Mouse (Mus musculus): ENCODE results near the gene Arsb. TPM values are rescaled to one million over a fixed set of nuclear protein-coding genes. Genes with fewer than 3 reads are reported as not detected.

The Arsb gene
- polyA plus RNA-seq, 1 experiment from 2014 or later, result 9.8 TPM

GRCm38 (mm10) chr13:93850674-93851073 is 79.2 kb downstream of the Arsb start:
- Histone ChIP-seq H3K9ac (replicated peaks) (no peak overlapping the region), H3K27ac (replicated peaks) (no peak overlapping the region), H3K4me2 (replicated peaks) (no peak overlapping the region), H3K9me3 (no peaks in the 10 kb centered on the region), H3K4me3 (no peak overlapping the region), H3K4me1 (peaks cover 9% of the 10 kb centered on the region; the same call in 1 of the 2 replicates), H3K27me3 (no peaks in the 10 kb centered on the region), H3K36me3 (no peaks in the 10 kb centered on the region)
- 76% methylated on average over 4 of the region's 4 CpGs for WGBS
- ATAC-seq (ENCODE audit: low FRiP score, low read depth), result no peak

- 69% methylated on average over 14 of the region's 14 CpGs for WGBS
- Histone ChIP-seq H3K36me3 (no peaks in the 10 kb centered on the region), H3K9me3 (no peaks in the 10 kb centered on the region), H3K4me3 (no peak overlapping the region), H3K4me1 (peaks cover 11% of the 10 kb centered on the region; the same call in 1 of the 2 replicates), H3K27ac (replicated peaks) (0 out of 2 replicates have a peak overlapping the region, but pooled peaks have one; percentile 20), H3K27me3 (no peaks in the 10 kb centered on the region), H3K9ac (replicated peaks) (no peak overlapping the region), H3K4me2 (replicated peaks) (no peak overlapping the region)
- no peak for ATAC-seq (ENCODE audit: low FRiP score, low read depth)
Observed at GRCm38 (mm10) chr13:93852419-93853138, 81.1 kb downstream of the Arsb start.

- Histone ChIP-seq H3K4me1 (peaks cover 11% of the 10 kb centered on the region; the same call in 1 of the 2 replicates), H3K27ac (replicated peaks) (no peak overlapping the region), H3K4me2 (replicated peaks) (no peak overlapping the region), H3K27me3 (no peaks in the 10 kb centered on the region), H3K9ac (replicated peaks) (no peak overlapping the region), H3K36me3 (no peaks in the 10 kb centered on the region), H3K4me3 (no peak overlapping the region), H3K9me3 (no peaks in the 10 kb centered on the region)
- 90% methylated on average over 6 of the region's 6 CpGs for WGBS
- ATAC-seq (ENCODE audit: low FRiP score, low read depth), result no peak
Observed at GRCm38 (mm10) chr13:93853767-93854166, 82.3 kb downstream of the Arsb start.

- no peak overlapping the region for H3K9ac ChIP-seq (replicated peaks)
- H3K9me3 ChIP-seq, result no peaks in the 10 kb centered on the region
- H3K36me3 ChIP-seq, result no peaks in the 10 kb centered on the region
- no peak for ATAC-seq (ENCODE audit: low FRiP score, low read depth)
- peaks cover 11% of the 10 kb centered on the region; the same call in 1 of the 2 replicates for H3K4me1 ChIP-seq
- H3K27me3 ChIP-seq, result no peaks in the 10 kb centered on the region
- 88% methylated on average over 8 of the region's 8 CpGs for WGBS
- no peak overlapping the region for H3K4me3 ChIP-seq
- H3K27ac ChIP-seq (replicated peaks), result no peak overlapping the region
- H3K4me2 ChIP-seq (replicated peaks), result no peak overlapping the region
Observed at GRCm38 (mm10) chr13:93854325-93854724, 82.9 kb downstream of the Arsb start.

- Histone ChIP-seq H3K36me3 (no peaks in the 10 kb centered on the region), H3K27me3 (no peaks in the 10 kb centered on the region), H3K27ac (replicated peaks) (no peak overlapping the region), H3K4me2 (replicated peaks) (no peak overlapping the region), H3K4me1 (peaks cover 11% of the 10 kb centered on the region; the same call in 1 of the 2 replicates), H3K9me3 (no peaks in the 10 kb centered on the region), H3K9ac (replicated peaks) (no peak overlapping the region), H3K4me3 (no peak overlapping the region)
- no peak for ATAC-seq (ENCODE audit: low FRiP score, low read depth)
- WGBS, result 82% methylated on average over 3 of the region's 3 CpGs
Observed at GRCm38 (mm10) chr13:93854966-93855562, 83.6 kb downstream of the Arsb start.

- no peaks in the 10 kb centered on the region for H3K9me3 ChIP-seq
- H3K9ac ChIP-seq (replicated peaks), result no peak overlapping the region
- H3K27me3 ChIP-seq, result no peaks in the 10 kb centered on the region
- H3K27ac ChIP-seq (replicated peaks), result no peak overlapping the region
- H3K4me3 ChIP-seq, result no peak overlapping the region
- no peak overlapping the region for H3K4me2 ChIP-seq (replicated peaks)
- peaks cover 11% of the 10 kb centered on the region; the same call in 1 of the 2 replicates for H3K4me1 ChIP-seq
- H3K36me3 ChIP-seq, result no peaks in the 10 kb centered on the region
- WGBS, result 40% methylated on average over 11 of the region's 11 CpGs
- ATAC-seq (ENCODE audit: low FRiP score, low read depth), result no peak
Observed at GRCm38 (mm10) chr13:93855701-93856183, 84.3 kb downstream of the Arsb start.

- no peaks in the 10 kb centered on the region for H3K36me3 ChIP-seq
- ATAC-seq (ENCODE audit: low FRiP score, low read depth), result no peak
- no peak overlapping the region for H3K4me2 ChIP-seq (replicated peaks)
- no peak overlapping the region for H3K4me3 ChIP-seq
- no peaks in the 10 kb centered on the region for H3K27me3 ChIP-seq
- no peak overlapping the region for H3K27ac ChIP-seq (replicated peaks)
- H3K9ac ChIP-seq (replicated peaks), result no peak overlapping the region
- no peaks in the 10 kb centered on the region for H3K9me3 ChIP-seq
- WGBS, result 81% methylated on average over 2 of the region's 2 CpGs
- no peaks in the 10 kb centered on the region for H3K4me1 ChIP-seq
Observed at GRCm38 (mm10) chr13:93861211-93861610, 89.8 kb downstream of the Arsb start.

DNA sequence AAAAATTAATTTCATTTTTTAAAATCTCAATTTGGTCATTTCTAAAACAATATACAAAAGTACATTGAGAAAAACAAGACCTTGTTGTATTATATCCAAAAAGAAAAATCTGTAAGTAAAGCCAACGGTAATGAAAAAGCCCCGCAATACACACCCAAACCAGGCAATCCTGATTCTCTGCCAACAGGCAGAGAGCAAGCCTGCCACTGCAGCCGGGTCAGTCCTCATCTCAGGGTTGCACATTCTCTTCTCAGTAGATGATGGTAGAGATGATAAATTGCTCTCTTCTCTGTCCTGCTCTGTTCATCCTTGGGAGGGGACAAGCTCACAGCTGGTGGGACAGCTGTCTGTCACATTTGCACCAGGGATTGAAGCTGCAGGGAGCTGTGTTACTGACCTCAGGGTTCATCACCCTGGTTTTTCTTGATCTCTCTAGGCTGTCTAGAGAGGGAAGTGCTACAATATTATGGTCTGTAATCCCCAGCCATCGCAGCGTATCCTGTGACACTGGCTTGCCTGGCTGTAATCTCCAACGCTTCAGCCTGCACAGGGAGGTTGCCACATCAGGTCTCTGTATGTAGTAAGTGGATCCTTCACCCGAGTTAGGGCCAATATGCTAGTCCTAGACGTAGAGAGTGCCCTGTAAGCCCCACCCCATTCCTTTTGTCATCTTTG is 92.8 kb downstream of the Arsb start:
- no peaks in the 10 kb centered on the region for H3K36me3 ChIP-seq
- no peak overlapping the region for H3K4me3 ChIP-seq
- no peaks in the 10 kb centered on the region for H3K9me3 ChIP-seq
- no peak overlapping the region for H3K9ac ChIP-seq (replicated peaks)
- H3K4me1 ChIP-seq, result no peaks in the 10 kb centered on the region
- H3K27me3 ChIP-seq, result no peaks in the 10 kb centered on the region
- H3K4me2 ChIP-seq (replicated peaks), result no peak overlapping the region
- no peak for ATAC-seq (ENCODE audit: low FRiP score, low read depth)
- no peak overlapping the region for H3K27ac ChIP-seq (replicated peaks)
- WGBS, result 60% methylated on average over 8 of the region's 8 CpGs

DNA sequence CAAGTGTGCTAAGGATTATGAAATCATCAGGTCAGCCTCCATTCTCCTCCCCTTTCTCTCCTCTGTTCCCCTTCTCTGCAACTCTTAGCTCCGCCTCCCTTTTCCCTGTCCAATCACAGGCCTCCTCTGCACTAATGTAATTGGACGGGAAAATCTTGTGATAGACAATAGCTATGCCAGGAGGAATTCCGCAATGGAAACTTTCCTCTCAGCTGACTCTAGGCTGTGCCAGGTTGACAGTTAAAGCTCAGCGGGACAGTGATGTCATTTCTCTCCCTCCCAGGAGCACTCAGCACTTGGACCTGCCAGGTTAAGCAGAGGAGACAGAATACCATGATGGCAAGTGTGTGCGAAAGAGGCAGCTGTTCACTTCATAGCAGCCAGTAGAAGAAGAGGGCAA is 95.2 kb downstream of the Arsb start:
- WGBS, result 74% methylated on average over 5 of the region's 5 CpGs
- Histone ChIP-seq H3K27ac (replicated peaks) (no peak overlapping the region), H3K4me3 (no peak overlapping the region), H3K9me3 (no peaks in the 10 kb centered on the region), H3K27me3 (no peaks in the 10 kb centered on the region), H3K9ac (replicated peaks) (no peak overlapping the region), H3K4me2 (replicated peaks) (no peak overlapping the region), H3K4me1 (no peaks in the 10 kb centered on the region), H3K36me3 (no peaks in the 10 kb centered on the region)
- ATAC-seq (ENCODE audit: low FRiP score, low read depth), result no peak

DNA sequence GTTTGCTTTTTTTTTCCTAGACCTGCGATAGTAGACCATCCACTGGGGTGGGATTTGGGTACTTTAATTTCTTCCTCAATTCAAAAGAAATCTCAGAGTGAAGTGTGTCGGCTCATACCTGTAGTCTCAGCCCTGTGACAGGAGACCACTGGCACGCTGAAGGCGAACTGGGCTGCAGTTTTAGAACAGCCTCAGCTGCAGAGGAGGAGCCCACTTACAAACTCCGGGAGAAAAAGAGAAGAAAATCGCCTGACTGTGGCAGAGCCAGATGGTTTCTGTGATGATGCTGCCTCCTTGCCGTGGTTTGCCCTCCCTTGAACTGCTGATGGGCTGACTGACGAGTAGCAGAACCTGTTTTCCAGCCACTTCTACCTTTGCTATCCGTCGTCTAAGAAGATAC is 100.3 kb downstream of the Arsb start:
- 87% methylated on average over 10 of the region's 10 CpGs for WGBS
- no peak for ATAC-seq (ENCODE audit: low FRiP score, low read depth)

DNA sequence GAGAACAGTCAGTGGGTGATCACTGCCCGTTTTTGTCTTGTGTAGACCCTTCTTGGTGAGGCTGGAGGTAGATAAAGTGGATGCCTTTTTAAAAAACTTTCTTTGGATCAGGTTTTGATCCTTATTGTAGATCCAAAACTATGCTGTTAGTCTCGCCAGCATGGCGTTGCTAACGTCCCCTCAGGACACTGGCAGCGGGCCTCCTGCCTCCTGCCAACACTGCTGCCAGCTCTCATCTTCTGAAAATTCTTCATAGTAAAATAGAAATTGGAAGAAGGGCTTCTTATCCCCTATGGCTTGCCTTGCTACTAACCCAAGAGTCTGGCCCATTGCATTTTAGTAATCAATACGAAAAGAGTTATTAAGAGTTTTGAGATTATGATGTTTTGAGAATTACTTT is 101.2 kb downstream of the Arsb start:
- no peak for ATAC-seq (ENCODE audit: low FRiP score, low read depth)
- Histone ChIP-seq H3K4me3 (no peak overlapping the region), H3K9ac (replicated peaks) (no peak overlapping the region), H3K4me2 (replicated peaks) (no peak overlapping the region), H3K27me3 (no peaks in the 10 kb centered on the region), H3K27ac (replicated peaks) (no peak overlapping the region), H3K36me3 (no peaks in the 10 kb centered on the region), H3K4me1 (no peaks in the 10 kb centered on the region), H3K9me3 (no peaks in the 10 kb centered on the region)
- 91% methylated on average over 6 of the region's 6 CpGs for WGBS

More for the DNA sequence above, 100.3 kb downstream of the Arsb start:
- Histone ChIP-seq H3K27me3 (no peaks in the 10 kb centered on the region), H3K4me2 (replicated peaks) (no peak overlapping the region), H3K9me3 (no peaks in the 10 kb centered on the region), H3K4me3 (no peak overlapping the region), H3K36me3 (no peaks in the 10 kb centered on the region), H3K4me1 (no peaks in the 10 kb centered on the region), H3K9ac (replicated peaks) (no peak overlapping the region), H3K27ac (replicated peaks) (no peak overlapping the region)

DNA sequence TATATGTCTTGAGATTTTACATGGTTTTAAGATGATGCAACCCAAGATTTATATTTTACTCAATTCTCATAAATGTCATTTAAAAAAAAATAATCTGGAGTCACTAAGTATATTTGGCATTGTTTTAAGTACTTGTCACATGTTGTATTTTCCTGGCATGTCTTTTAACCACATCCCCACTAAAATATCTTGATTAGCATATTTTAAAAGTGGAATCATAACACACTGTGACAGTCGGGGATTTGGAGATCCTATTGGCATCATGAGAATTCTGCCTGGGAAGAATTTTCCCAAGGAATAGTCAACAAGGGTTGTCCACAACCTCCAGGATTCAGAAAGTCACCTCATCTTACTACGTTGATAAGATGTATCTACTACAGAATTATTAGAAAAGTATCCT is 106.5 kb downstream of the Arsb start:
- Histone ChIP-seq H3K27me3 (no peaks in the 10 kb centered on the region), H3K27ac (replicated peaks) (no peak overlapping the region), H3K4me3 (no peak overlapping the region), H3K36me3 (no peaks in the 10 kb centered on the region), H3K4me1 (no peaks in the 10 kb centered on the region), H3K9ac (replicated peaks) (no peak overlapping the region), H3K4me2 (replicated peaks) (no peak overlapping the region), H3K9me3 (no peaks in the 10 kb centered on the region)
- no peak for ATAC-seq (ENCODE audit: low FRiP score, low read depth)
- WGBS, result 90% methylated on average over 2 of the region's 2 CpGs
